Mouse (Mus musculus) kidney, embryonic 15.5 days (tissue): Measurements from ENCODE around the gene Musk. TPM values are rescaled to one million over a fixed set of nuclear protein-coding genes. Genes with fewer than 3 reads are reported as not detected.

Experiments
- ATAC-seq: fragments of 200-750 bp; cut with Nextera tagmentation; replicated peaks from 2 replicates; pipeline ENCODE4 v1.8.0; 2017; ENCODE audit warnings: moderate TSS enrichment; ENCODE audit not compliant: low FRiP score
- H3K27ac ChIP-seq: fragments of 300-500 bp; sonication (generic); 2 replicates; pipeline ENCODE4 v1.5.1; 2015; ENCODE audit warnings: mild to moderate bottlenecking, inconsistent platforms
- H3K27me3 ChIP-seq: fragments of 300-500 bp; sonication (generic); 2 replicates; pipeline ENCODE4 v1.6.1; 2015; ENCODE audit warnings: inconsistent platforms
- H3K36me3 ChIP-seq: fragments of 300-500 bp; sonication (generic); 2 replicates; pipeline ENCODE4 v1.6.1; 2015; ENCODE audit warnings: inconsistent platforms
- H3K4me1 ChIP-seq: fragments of 300-500 bp; sonication (generic); 2 replicates; pipeline ENCODE4 v1.6.1; 2015; ENCODE audit warnings: inconsistent platforms
- H3K4me2 ChIP-seq: fragments of 300-500 bp; sonication (generic); 2 replicates; pipeline ENCODE4 v1.6.1; 2015; ENCODE audit warnings: moderate library complexity, mild to moderate bottlenecking, inconsistent platforms
- H3K4me3 ChIP-seq: fragments of 300-500 bp; sonication (generic); replicated peaks from 2 replicates; pipeline ENCODE4 v1.5.1; 2015; ENCODE audit warnings: mild to moderate bottlenecking, inconsistent platforms
- H3K9ac ChIP-seq: fragments of 300-500 bp; sonication (generic); 2 replicates; pipeline ENCODE4 v1.6.1; 2015; ENCODE audit warnings: mild to moderate bottlenecking, inconsistent platforms
- H3K9me3 ChIP-seq: fragments of 300-500 bp; sonication (generic); replicated peaks from 2 replicates; pipeline ENCODE4 v1.6.1; 2016; ENCODE audit warnings: inconsistent platforms
- WGBS: fragments of 180-500 bp; shearing (Covaris S2); methylation state at CpG from one replicate; pipeline ENCODE4 v1.1.7; 2015; ENCODE audit warnings: mixed read lengths; 5-methylcytosine and 5-hydroxymethylcytosine counted together
- polyA plus RNA-seq: library from polyadenylated mRNA; unstranded; fragments of >200 nt; fragmentation: Nextera tagmentation; extraction: Ambion mirVana; gene quantifications from 2 replicates; pipeline ENCODE4 v1.2.1, GENCODE M21; 2015

Musk gene
- polyA plus RNA-seq, 1 experiment from 2014 or later, result 0.40 TPM

GRCm38 (mm10) chr4:58371106-58371505 lies 85.3 kb downstream of the Musk start:
- H3K4me3 ChIP-seq, result no peak overlapping the region
- no peak overlapping the region for H3K27ac ChIP-seq
- no peak overlapping the region for H3K9ac ChIP-seq
- H3K27me3 ChIP-seq, result no peaks in the 10 kb centered on the region
- H3K4me1 ChIP-seq, result no peaks in the 10 kb centered on the region
- WGBS, result 82% methylated on average over 1 of the region's 1 CpGs
- H3K4me2 ChIP-seq, result no peak overlapping the region
- ATAC-seq, result no peak
- H3K9me3 ChIP-seq, result no peaks in the 10 kb centered on the region
- no peaks in the 10 kb centered on the region for H3K36me3 ChIP-seq

- Histone ChIP-seq H3K4me3 (no peak overlapping the region), H3K27me3 (no peaks in the 10 kb centered on the region), H3K36me3 (no peaks in the 10 kb centered on the region), H3K27ac (no peak overlapping the region), H3K4me1 (no peaks in the 10 kb centered on the region), H3K9me3 (no peaks in the 10 kb centered on the region), H3K9ac (no peak overlapping the region), H3K4me2 (no peak overlapping the region)
- no peak for ATAC-seq
- 91% methylated on average over 10 of the region's 10 CpGs for WGBS
Observed at GRCm38 (mm10) chr4:58373599-58373998, 87.8 kb downstream of the Musk start.

GRCm38 (mm10) chr4:58374141-58374870 lies 88.5 kb downstream of the Musk start:
- WGBS, result 78% methylated on average over 7 of the region's 7 CpGs
- Histone ChIP-seq H3K9me3 (no peaks in the 10 kb centered on the region), H3K27me3 (no peaks in the 10 kb centered on the region), H3K4me1 (no peaks in the 10 kb centered on the region), H3K4me3 (no peak overlapping the region), H3K9ac (no peak overlapping the region), H3K4me2 (no peak overlapping the region), H3K36me3 (no peaks in the 10 kb centered on the region), H3K27ac (no peak overlapping the region)
- no peak for ATAC-seq

- H3K4me2 ChIP-seq, result no peak overlapping the region
- ATAC-seq, result no peak
- no peaks in the 10 kb centered on the region for H3K9me3 ChIP-seq
- H3K4me1 ChIP-seq, result no peaks in the 10 kb centered on the region
- no peak overlapping the region for H3K4me3 ChIP-seq
- WGBS, result 92% methylated on average over 4 of the region's 4 CpGs
- H3K27me3 ChIP-seq, result no peaks in the 10 kb centered on the region
- no peak overlapping the region for H3K27ac ChIP-seq
- H3K36me3 ChIP-seq, result no peaks in the 10 kb centered on the region
- no peak overlapping the region for H3K9ac ChIP-seq
Observed at GRCm38 (mm10) chr4:58379186-58379585, 93.4 kb downstream of the Musk start.

- Histone ChIP-seq H3K9ac (no peak overlapping the region), H3K9me3 (no peaks in the 10 kb centered on the region), H3K4me3 (no peak overlapping the region), H3K4me2 (no peak overlapping the region), H3K27ac (no peak overlapping the region), H3K27me3 (no peaks in the 10 kb centered on the region), H3K36me3 (no peaks in the 10 kb centered on the region), H3K4me1 (no peaks in the 10 kb centered on the region)
- WGBS, result 83% methylated on average over 12 of the region's 12 CpGs
- ATAC-seq, result no peak
Observed at GRCm38 (mm10) chr4:58400861-58401341, 115.1 kb downstream of the Musk start.

- 79% methylated on average over 4 of the region's 4 CpGs for WGBS
- no peak overlapping the region for H3K4me2 ChIP-seq
- no peak for ATAC-seq
- no peak overlapping the region for H3K9ac ChIP-seq
- H3K36me3 ChIP-seq, result no peaks in the 10 kb centered on the region
- H3K4me3 ChIP-seq, result no peak overlapping the region
- no peaks in the 10 kb centered on the region for H3K27me3 ChIP-seq
- no peak overlapping the region for H3K27ac ChIP-seq
- H3K9me3 ChIP-seq, result no peaks in the 10 kb centered on the region
- H3K4me1 ChIP-seq, result no peaks in the 10 kb centered on the region
Observed at GRCm38 (mm10) chr4:58401973-58402501, 116.3 kb downstream of the Musk start.

DNA sequence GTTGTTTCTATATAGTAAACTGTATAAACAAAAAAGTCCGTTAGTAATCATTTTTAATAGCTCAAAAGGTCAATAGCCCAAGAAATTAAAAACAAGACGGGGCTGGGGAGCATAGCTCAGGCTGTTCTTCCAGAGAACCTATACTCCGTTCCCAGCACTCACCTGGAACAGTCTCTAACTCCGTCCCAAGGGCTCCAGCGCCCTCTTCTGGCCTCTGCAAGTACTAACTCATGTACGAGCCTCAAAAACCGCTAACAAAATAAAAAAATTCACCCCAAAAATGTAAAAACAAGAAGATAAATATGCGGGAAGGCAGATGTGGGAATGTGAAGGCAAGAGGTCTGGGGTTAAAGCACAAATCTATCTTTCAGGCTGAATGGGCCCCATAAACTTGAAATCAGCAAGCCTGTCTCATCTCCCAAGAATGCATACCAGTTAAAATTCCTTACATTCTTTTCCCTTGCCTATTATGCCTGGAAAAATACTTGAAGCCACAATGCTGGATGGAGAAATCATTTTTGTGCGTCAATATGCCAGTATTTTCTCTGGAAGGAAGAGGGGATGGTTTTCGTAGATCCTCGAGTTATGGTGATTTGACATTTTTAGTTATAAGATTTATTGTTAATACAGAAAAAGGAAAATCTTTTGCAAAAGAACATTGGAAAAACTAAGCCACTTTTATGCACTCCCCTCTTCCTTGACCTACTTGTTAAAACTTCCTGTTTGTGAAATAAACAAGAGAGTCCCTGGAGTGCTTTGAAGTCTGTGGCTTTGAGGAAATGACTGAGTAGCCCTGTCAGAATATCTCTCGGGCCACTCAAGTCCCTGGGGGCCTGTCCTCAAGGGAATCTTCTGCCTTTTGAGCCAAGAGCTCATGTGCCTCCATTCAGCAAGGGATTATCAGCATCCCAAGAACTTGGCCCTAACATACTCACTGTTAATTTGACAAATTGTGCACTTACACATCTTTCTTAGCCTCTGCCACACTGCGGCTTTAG lies 127.7 kb downstream of the Musk start:
- peak; percentile 15; the same call in 1 of the 2 replicates for ATAC-seq
- Histone ChIP-seq H3K9ac (no peak overlapping the region), H3K36me3 (no peaks in the 10 kb centered on the region), H3K4me1 (0 out of 2 replicates have a peak, but pooled peaks cover 3% of the 10 kb centered on the region), H3K4me2 (no peak overlapping the region), H3K4me3 (no peak overlapping the region), H3K27me3 (no peaks in the 10 kb centered on the region), H3K9me3 (no peaks in the 10 kb centered on the region), H3K27ac (peak overlapping the region; percentile 77)
- WGBS, result 65% methylated on average over 13 of the region's 13 CpGs

DNA sequence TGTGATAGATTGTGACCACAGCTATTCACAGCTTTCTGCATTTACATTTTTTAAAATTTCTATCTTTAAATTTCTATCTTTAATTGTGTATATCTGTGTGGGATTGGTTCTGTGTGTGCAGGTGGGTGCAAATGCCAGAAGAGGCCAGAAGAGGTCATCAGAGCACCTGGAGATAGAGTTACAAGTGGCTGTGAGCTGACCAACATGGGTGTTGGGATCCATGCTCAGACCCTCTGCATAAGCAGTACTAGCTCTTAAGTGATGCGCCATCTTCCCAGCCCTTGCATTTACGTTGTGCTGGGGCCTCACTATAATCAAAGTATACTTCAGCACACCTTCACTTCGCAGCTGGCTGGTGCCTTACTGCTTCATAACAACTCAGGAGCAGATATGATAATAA lies 129.8 kb downstream of the Musk start:
- no peaks in the 10 kb centered on the region for H3K9me3 ChIP-seq
- no peak overlapping the region for H3K4me2 ChIP-seq
- H3K4me3 ChIP-seq, result no peak overlapping the region
- H3K9ac ChIP-seq, result no peak overlapping the region
- ATAC-seq, result no peak
- H3K27ac ChIP-seq, result no peak overlapping the region
- H3K27me3 ChIP-seq, result no peaks in the 10 kb centered on the region
- 0 out of 2 replicates have a peak, but pooled peaks cover 3% of the 10 kb centered on the region for H3K4me1 ChIP-seq
- no peaks in the 10 kb centered on the region for H3K36me3 ChIP-seq
- WGBS, result 100% methylated on average over 3 of the region's 3 CpGs

GRCm38 (mm10) chr4:58417319-58417718 lies 131.6 kb downstream of the Musk start:
- H3K36me3 ChIP-seq, result no peaks in the 10 kb centered on the region
- H3K27ac ChIP-seq, result no peak overlapping the region
- WGBS, result 71% methylated on average over 4 of the region's 4 CpGs
- H3K4me2 ChIP-seq, result no peak overlapping the region
- H3K4me1 ChIP-seq, result 0 out of 2 replicates have a peak, but pooled peaks cover 3% of the 10 kb centered on the region
- H3K4me3 ChIP-seq, result no peak overlapping the region
- ATAC-seq, result no peak
- H3K9me3 ChIP-seq, result no peaks in the 10 kb centered on the region
- no peaks in the 10 kb centered on the region for H3K27me3 ChIP-seq
- H3K9ac ChIP-seq, result no peak overlapping the region

GRCm38 (mm10) chr4:58419225-58419624 lies 133.5 kb downstream of the Musk start:
- Histone ChIP-seq H3K9ac (no peak overlapping the region), H3K4me2 (no peak overlapping the region), H3K27ac (no peak overlapping the region), H3K27me3 (no peaks in the 10 kb centered on the region), H3K4me3 (no peak overlapping the region), H3K4me1 (no peaks in the 10 kb centered on the region), H3K36me3 (no peaks in the 10 kb centered on the region), H3K9me3 (no peaks in the 10 kb centered on the region)
- WGBS, result 41% methylated on average over 5 of the region's 5 CpGs
- no peak for ATAC-seq

DNA sequence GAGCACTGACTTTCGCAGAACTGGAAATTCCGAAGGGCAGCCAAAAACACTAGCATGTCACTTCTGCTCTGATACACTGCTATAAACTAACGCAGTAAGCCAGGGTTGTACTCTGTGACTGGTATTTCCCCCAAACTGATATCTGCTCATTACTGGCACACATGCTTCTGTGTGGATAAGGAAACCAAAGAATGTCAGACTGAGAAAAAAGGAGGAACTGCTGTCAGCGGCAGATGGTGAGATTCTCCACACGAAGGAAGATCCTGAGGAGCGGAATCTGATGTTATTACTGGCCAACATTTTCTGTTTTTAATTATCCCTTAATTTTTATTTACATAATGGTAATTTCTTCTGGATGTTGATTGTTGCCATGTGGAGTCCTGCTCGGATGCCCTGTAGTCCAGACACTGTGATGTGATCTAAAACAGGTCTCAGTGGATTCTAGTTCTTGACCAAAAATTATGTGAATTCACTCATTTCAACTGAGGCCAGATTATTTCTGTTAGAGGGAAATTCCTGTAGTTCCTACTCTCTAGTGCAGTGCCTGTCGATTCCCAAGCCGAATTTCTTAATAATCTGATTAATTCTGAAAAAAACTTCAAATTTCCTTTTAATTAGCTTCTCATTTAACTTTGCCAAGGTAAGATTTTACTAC lies 137.6 kb downstream of the Musk start:
- no peak overlapping the region for H3K4me2 ChIP-seq
- H3K36me3 ChIP-seq, result no peaks in the 10 kb centered on the region
- no peak overlapping the region for H3K4me3 ChIP-seq
- no peaks in the 10 kb centered on the region for H3K4me1 ChIP-seq
- no peaks in the 10 kb centered on the region for H3K27me3 ChIP-seq
- no peaks in the 10 kb centered on the region for H3K9me3 ChIP-seq
- 64% methylated on average over 9 of the region's 9 CpGs for WGBS
- ATAC-seq, result no peak
- H3K27ac ChIP-seq, result no peak overlapping the region
- H3K9ac ChIP-seq, result no peak overlapping the region
